Mouse (Mus musculus) liver, adult 2 months (tissue): Measurements from ENCODE around the gene Osr1. TPM values are rescaled to one million over a fixed set of nuclear protein-coding genes. Genes with fewer than 3 reads are reported as not detected.

Source experiments
- DNase-seq: peaks from one replicate; pipeline ENCODE4 v3.0.0-alpha.2; 2011; ENCODE audit warnings: low read depth, low spot score; ENCODE audit errors: extremely low read depth
- H3K27ac ChIP-seq: fragments of 200-500 bp; replicated peaks from 2 replicates; pipeline ENCODE4 v1.5.1; 2012; ENCODE audit warnings: low read depth, mild to moderate bottlenecking, control low read depth, inconsistent platforms, low read length; ENCODE audit not compliant: insufficient read depth
- H3K27me3 ChIP-seq: fragments of 200-500 bp; 2 replicates; pipeline ENCODE4 v1.6.1; 2012; ENCODE audit warnings: mild to moderate bottlenecking, moderate library complexity, low read length, inconsistent platforms; ENCODE audit not compliant: control insufficient read depth, insufficient read depth
- H3K36me3 ChIP-seq: fragments of 200-500 bp; 2 replicates; pipeline ENCODE4 v1.6.1; 2012; ENCODE audit warnings: low read length, inconsistent platforms; ENCODE audit not compliant: control insufficient read depth, insufficient read depth
- H3K4me1 ChIP-seq: fragments of 200-500 bp; 2 replicates; pipeline ENCODE4 v1.6.1; 2011; ENCODE audit warnings: low read length; ENCODE audit not compliant: control insufficient read depth, insufficient read depth
- H3K4me3 ChIP-seq: fragments of 200-500 bp; 2 replicates; pipeline ENCODE4 v1.5.1; 2011; ENCODE audit warnings: low read depth, mild to moderate bottlenecking, control low read depth, low read length, moderate library complexity; ENCODE audit not compliant: insufficient read depth
- H3K79me2 ChIP-seq: fragments of 200-500 bp; 2 replicates; pipeline ENCODE4 v1.6.1; 2012; ENCODE audit warnings: inconsistent platforms, mild to moderate bottlenecking, low read length, moderate library complexity; ENCODE audit not compliant: control insufficient read depth, insufficient read depth
- H3K9ac ChIP-seq: fragments of 200-500 bp; 2 replicates; pipeline ENCODE4 v1.6.1; 2012; ENCODE audit warnings: low read depth, mild to moderate bottlenecking, control low read depth, inconsistent platforms, low read length
- CTCF ChIP-seq: fragments of 200-500 bp; IDR thresholded peaks from 2 replicates; pipeline ENCODE4 v1.5.1; 2011; ENCODE audit warnings: low read depth, low read length, control low read depth
- POLR2A ChIP-seq: fragments of 200-500 bp; IDR thresholded peaks from 2 replicates; pipeline ENCODE4 v1.6.1; 2011; ENCODE audit warnings: low read length, control low read depth; ENCODE audit not compliant: insufficient read depth; ENCODE audit errors: extremely low read depth
- WGBS: fragments of 180-500 bp; shearing (Covaris S2); methylation state at CpG from one replicate; pipeline ENCODE4 v1.1.7; 2018; 5-methylcytosine and 5-hydroxymethylcytosine counted together
- polyA plus RNA-seq: library from polyadenylated mRNA; depleted of rRNA; stranded (reverse); fragments of >200 nt; gene quantifications from 2 replicates; pipeline ENCODE4 v1.2.3, GENCODE M21; 2012
- total RNA-seq: library from RNA; depleted of rRNA; stranded (reverse); fragments of >200 nt; gene quantifications from 2 replicates; pipeline ENCODE4 v1.2.3, GENCODE M21; 2014

The Osr1 gene
- total and polyA plus RNA-seq, 2 experiments, result not detected

GRCm38 (mm10) chr12:9573682-9574081, 3.8 kb downstream of the Osr1 start:
- Histone ChIP-seq H3K27me3 (peaks cover 21% of the 10 kb centered on the region; the same call in 1 of the 2 replicates), H3K4me1 (no peaks in the 10 kb centered on the region), H3K9ac (no peak overlapping the region), H3K36me3 (no peaks in the 10 kb centered on the region), H3K27ac (no peak overlapping the region), H3K4me3 (no peak overlapping the region), H3K79me2 (no peaks in the 10 kb centered on the region)
- DNase-seq, result no peak
- TF ChIP-seq POLR2A (no peak), CTCF (no peak)
- WGBS, result 14% methylated on average over 12 of the region's 12 CpGs

- Histone ChIP-seq H3K4me1 (no peaks in the 10 kb centered on the region), H3K36me3 (no peaks in the 10 kb centered on the region), H3K27me3 (peaks cover 25% of the 10 kb centered on the region), H3K79me2 (no peaks in the 10 kb centered on the region), H3K27ac (no peak overlapping the region), H3K4me3 (peak overlapping the region; percentile 9; the same call in 1 of the 2 replicates), H3K9ac (no peak overlapping the region)
- WGBS, result under 1% methylated on average over 38 of the region's 38 CpGs
- no peak for DNase-seq
- no peak for TF ChIP-seq CTCF
- no peak for TF ChIP-seq POLR2A
Measured at GRCm38 (mm10) chr12:9574244-9574871, 4.4 kb downstream of the Osr1 start.

GRCm38 (mm10) chr12:9575158-9576042, 5.5 kb downstream of the Osr1 start:
- no peak for DNase-seq
- no peak overlapping the region for H3K27ac ChIP-seq
- peaks cover 32% of the 10 kb centered on the region for H3K27me3 ChIP-seq
- no peaks in the 10 kb centered on the region for H3K4me1 ChIP-seq
- H3K36me3 ChIP-seq, result no peaks in the 10 kb centered on the region
- H3K79me2 ChIP-seq, result no peaks in the 10 kb centered on the region
- H3K9ac ChIP-seq, result no peak overlapping the region
- 6% methylated on average over 21 of the region's 21 CpGs for WGBS
- TF ChIP-seq POLR2A, result no peak
- TF ChIP-seq CTCF, result no peak
- H3K4me3 ChIP-seq, result no peak overlapping the region

GRCm38 (mm10) chr12:9576043-9576538, 6.2 kb downstream of the Osr1 start:
- no peaks in the 10 kb centered on the region for H3K4me1 ChIP-seq
- TF ChIP-seq CTCF (no peak), POLR2A (no peak)
- H3K79me2 ChIP-seq, result no peaks in the 10 kb centered on the region
- 4% methylated on average over 18 of the region's 18 CpGs for WGBS
- H3K27ac ChIP-seq, result no peak overlapping the region
- no peak overlapping the region for H3K9ac ChIP-seq
- no peaks in the 10 kb centered on the region for H3K36me3 ChIP-seq
- DNase-seq, result no peak
- peaks cover 34% of the 10 kb centered on the region for H3K27me3 ChIP-seq
- no peak overlapping the region for H3K4me3 ChIP-seq

- Histone ChIP-seq H3K79me2 (no peaks in the 10 kb centered on the region), H3K27me3 (peaks cover 32% of the 10 kb centered on the region), H3K9ac (no peak overlapping the region), H3K36me3 (no peaks in the 10 kb centered on the region), H3K4me1 (no peaks in the 10 kb centered on the region), H3K27ac (no peak overlapping the region), H3K4me3 (no peak overlapping the region)
- TF ChIP-seq POLR2A (no peak), CTCF (no peak)
- 21% methylated on average over 2 of the region's 2 CpGs for WGBS
- DNase-seq, result no peak
Measured at GRCm38 (mm10) chr12:9577610-9578009, 7.7 kb downstream of the Osr1 start.

GRCm38 (mm10) chr12:9578591-9578990, 8.7 kb downstream of the Osr1 start:
- H3K4me1 ChIP-seq, result no peaks in the 10 kb centered on the region
- no peak for DNase-seq
- H3K27ac ChIP-seq, result no peak overlapping the region
- H3K27me3 ChIP-seq, result peaks cover 32% of the 10 kb centered on the region
- H3K4me3 ChIP-seq, result no peak overlapping the region
- H3K79me2 ChIP-seq, result no peaks in the 10 kb centered on the region
- TF ChIP-seq CTCF (no peak), POLR2A (no peak)
- no peak overlapping the region for H3K9ac ChIP-seq
- no peaks in the 10 kb centered on the region for H3K36me3 ChIP-seq
- 20% methylated on average over 4 of the region's 4 CpGs for WGBS
